Mouse (Mus musculus) ovary, adult 2 months (tissue): Measurements from ENCODE around the gene Stk39. TPM values are rescaled to one million over a fixed set of nuclear protein-coding genes. Genes with fewer than 3 reads are reported as not detected.

Source experiments
- polyA plus RNA-seq: library from polyadenylated mRNA; depleted of rRNA; stranded (reverse); fragments of >200 nt; gene quantifications from 2 replicates; pipeline ENCODE4 v1.2.3, GENCODE M21; 2012; rRNA removed

The Stk39 gene
- polyA plus RNA-seq, result 24.5 and 35.4 TPM in 2 replicates

DNA sequence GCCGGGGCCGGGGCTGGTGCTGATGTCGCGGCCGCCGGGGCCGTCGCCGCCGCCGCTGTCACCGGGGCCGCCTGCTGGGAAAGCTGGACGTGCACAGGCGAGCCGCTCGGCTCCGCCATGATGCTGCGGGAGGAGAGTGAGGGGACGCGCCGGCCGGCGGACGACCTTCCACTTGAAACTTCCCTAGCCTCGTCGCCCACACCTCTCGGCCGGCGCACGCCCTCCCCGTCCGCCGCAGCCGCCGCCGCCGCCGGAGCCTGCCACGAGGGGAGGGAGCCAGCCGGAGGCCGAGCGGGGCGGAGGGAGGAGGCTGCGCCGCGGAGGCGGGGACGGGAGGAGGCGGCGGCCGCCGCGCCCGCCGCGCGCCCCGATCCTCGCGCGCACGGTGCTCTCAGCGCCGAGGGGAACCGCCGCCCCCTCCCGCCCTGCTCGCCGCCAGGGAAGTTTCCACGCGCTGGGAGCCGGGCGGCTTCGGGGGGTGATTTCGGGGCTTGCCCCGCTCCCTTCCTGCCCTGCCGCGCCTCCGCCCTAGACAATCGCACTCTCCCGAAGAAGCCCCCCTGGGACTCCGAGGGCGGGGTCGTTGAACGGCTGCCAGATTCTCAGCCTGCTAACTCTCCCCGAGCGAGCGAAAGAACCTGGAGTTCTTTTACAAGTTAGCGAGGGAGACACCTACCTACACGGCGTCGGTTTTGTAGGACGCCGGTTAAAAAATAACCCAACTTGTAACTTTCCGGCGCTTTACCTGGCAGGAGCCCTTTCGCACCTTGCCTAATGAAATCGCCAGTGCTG is at the start of gene Stk39:
Gene Stk39 (minus strand): TSS at position 510 of the 792 bp plus-strand sequence.

Other genes starting within 250 kb of the Stk39 start
- not detected in 2 replicates for gene 4933409G03Rik, start 110.1 kb upstream of the Stk39 start, polyA plus RNA-seq
- not detected in 2 replicates for gene 4932414N04Rik, start 184.2 kb upstream of the Stk39 start, polyA plus RNA-seq